Mouse (Mus musculus) CH12.LX (cell line): ENCODE data around the gene Tcp10c.
"Not testable (repeated sequence)": the region's sequence is repeated elsewhere in the genome, so short reads cannot be mapped to it uniquely, and the experiment has no call there.

Experiments
- EP300 ChIP-seq: IDR thresholded peaks from 2 replicates; pipeline ENCODE4 v1.6.1; 2011; ENCODE audit warnings: low read length, improper control_type of control experiment
- MAX ChIP-seq: IDR thresholded peaks from 2 replicates; pipeline ENCODE4 v1.6.1; 2011; ENCODE audit warnings: low read length, improper control_type of control experiment
- POLR2A ChIP-seq: IDR thresholded peaks from 2 replicates; pipeline ENCODE4 v1.6.1; 2011; ENCODE audit warnings: low read depth, mild to moderate bottlenecking, improper control_type of control experiment, low read length
- USF1 ChIP-seq: IDR thresholded peaks from 2 replicates; pipeline ENCODE4 v1.6.1; 2014; ENCODE audit warnings: low read depth, mild to moderate bottlenecking, inconsistent platforms, low read length, improper control_type of control experiment
- USF2 ChIP-seq: conservative IDR thresholded peaks from 2 replicates; pipeline ENCODE4 v1.6.1; 2011; ENCODE audit warnings: low read depth, low read length, improper control_type of control experiment

DNA sequence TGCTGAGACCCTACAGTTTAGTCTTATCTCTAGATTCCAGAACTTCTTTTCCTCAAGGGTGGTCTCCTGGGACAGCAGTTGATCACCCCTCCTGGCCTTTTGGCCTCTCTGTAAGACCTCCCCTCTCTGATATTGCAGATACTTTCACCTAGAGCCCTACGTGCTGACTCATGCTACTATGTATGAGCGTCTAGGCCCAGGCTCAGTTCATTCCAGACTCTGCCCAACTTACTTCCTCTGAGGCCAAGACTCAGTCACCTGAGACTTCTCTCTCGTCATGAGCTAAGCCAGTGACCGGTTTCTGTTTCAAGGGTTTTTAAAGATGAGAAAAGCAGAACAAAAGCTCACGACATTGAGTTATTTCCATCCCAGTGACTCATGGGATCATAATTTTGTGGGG lies 4.8 kb upstream of the Tcp10c start:
- TF ChIP-seq MAX (0 out of 2 replicates have a peak, but pooled peaks have one; percentile 27), POLR2A (peak; percentile 26; the same call in 1 of the 2 replicates), EP300 (peak; percentile 53; the same call in 1 of the 2 replicates)
- not testable (repeated sequence) for TF ChIP-seq USF2, USF1
